Mouse (Mus musculus) cortical plate, adult 2 months (tissue): Measurements from ENCODE around the gene Plet1.

Experiments
- CTCF ChIP-seq: fragments of 200-500 bp; IDR thresholded peaks from 2 replicates; pipeline ENCODE4 v1.5.1; 2011; ENCODE audit warnings: mild to moderate bottlenecking, control low read depth, low read length; ENCODE audit not compliant: insufficient read depth; ENCODE audit errors: extremely low read depth
- POLR2A ChIP-seq: fragments of 200-500 bp; IDR thresholded peaks from 2 replicates; pipeline ENCODE4 v1.6.1; 2011; ENCODE audit warnings: mild to moderate bottlenecking, low read length, control low read depth; ENCODE audit not compliant: insufficient read depth; ENCODE audit errors: extremely low read depth

DNA sequence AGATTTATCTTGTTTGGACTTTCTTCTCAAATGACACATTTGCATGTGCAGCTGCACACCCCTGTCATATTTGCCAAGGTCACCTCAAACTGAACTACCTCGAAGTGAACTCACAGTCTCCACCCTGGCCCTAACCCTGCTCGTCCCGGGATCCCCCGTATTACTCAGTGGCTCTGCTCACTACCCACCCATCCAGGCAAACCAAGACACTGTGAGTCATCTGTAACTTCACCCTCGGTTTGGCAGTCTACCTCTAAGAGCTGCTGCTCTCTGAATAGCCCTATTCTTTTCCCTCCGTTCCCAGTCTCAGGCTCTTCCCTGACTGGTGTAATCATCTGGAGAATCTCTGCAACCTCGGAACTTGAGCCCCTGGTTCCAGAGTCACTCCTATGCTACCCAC is 17.7 kb upstream of the Plet1 start:
- TF ChIP-seq CTCF: no peak
- no peak for TF ChIP-seq POLR2A
